Mouse (Mus musculus) embryo, embryonic 10.5 days (tissue): ENCODE measurements around the gene Gpr22.

Source experiments
- DNase-seq: peaks from one replicate; pipeline ENCODE4 v3.0.0-alpha.2; 2015; ENCODE audit warnings: low spot score

Gene Gpr22

GRCm38 (mm10) chr12:31713600-31713999, at the start of gene Gpr22:
Gpr22 (minus strand) TSS chr12:31713947.
- DNase-seq, result peak; percentile 11

- no peak for DNase-seq
Observed at GRCm38 (mm10) chr12:31755885-31756755, 42.4 kb upstream of the Gpr22 start.

- no peak for DNase-seq
Observed at GRCm38 (mm10) chr12:31754465-31754864, 40.7 kb upstream of the Gpr22 start.

GRCm38 (mm10) chr12:31749846-31750245, 36.1 kb upstream of the Gpr22 start:
- no peak for DNase-seq

GRCm38 (mm10) chr12:31747301-31747700, 33.6 kb upstream of the Gpr22 start:
- no peak for DNase-seq

GRCm38 (mm10) chr12:31734616-31735015, 20.9 kb upstream of the Gpr22 start:
- DNase-seq, result no peak

- DNase-seq, result no peak
Observed at GRCm38 (mm10) chr12:31730126-31730525, 16.4 kb upstream of the Gpr22 start.

- DNase-seq, result no peak
Observed at GRCm38 (mm10) chr12:31726707-31727106, 13.0 kb upstream of the Gpr22 start.

- DNase-seq, result no peak
Observed at GRCm38 (mm10) chr12:31725511-31726275, 11.9 kb upstream of the Gpr22 start.

- DNase-seq, result no peak
Observed at GRCm38 (mm10) chr12:31724576-31724975, 10.8 kb upstream of the Gpr22 start.

- no peak for DNase-seq
Observed at GRCm38 (mm10) chr12:31719586-31720275, 6.0 kb upstream of the Gpr22 start.

GRCm38 (mm10) chr12:31714070-31714469, 323 bp upstream of the Gpr22 start:
- DNase-seq, result no peak

GRCm38 (mm10) chr12:31712727-31713126, 1.0 kb downstream of the Gpr22 start:
- DNase-seq, result no peak

GRCm38 (mm10) chr12:31712233-31712632, 1.5 kb downstream of the Gpr22 start:
- no peak for DNase-seq

- DNase-seq, result no peak
Observed at GRCm38 (mm10) chr12:31709665-31710064, 4.1 kb downstream of the Gpr22 start.

GRCm38 (mm10) chr12:31707531-31707930, 6.2 kb downstream of the Gpr22 start:
- DNase-seq, result no peak

GRCm38 (mm10) chr12:31706168-31706567, 7.6 kb downstream of the Gpr22 start:
- no peak for DNase-seq

- DNase-seq, result no peak
Observed at GRCm38 (mm10) chr12:31703904-31704303, 9.8 kb downstream of the Gpr22 start.

- no peak for DNase-seq
Observed at GRCm38 (mm10) chr12:31701411-31701810, 12.3 kb downstream of the Gpr22 start.

GRCm38 (mm10) chr12:31700623-31701347, 13.0 kb downstream of the Gpr22 start:
- peak; percentile 16 for DNase-seq

GRCm38 (mm10) chr12:31693278-31693677, 20.5 kb downstream of the Gpr22 start:
- no peak for DNase-seq

GRCm38 (mm10) chr12:31686679-31687078, 27.1 kb downstream of the Gpr22 start:
- no peak for DNase-seq
